Mouse (Mus musculus) E14TG2a.4 (cell line): ENCODE measurements at regions not wholly inside any gene's neighbourhood (a gene's known extent, or its start where the extent isn't known, plus 50 kb on each side); places are given as distances from the start of the nearest gene placed in this dataset.

Experiments used
- CTCF ChIP-seq: conservative IDR thresholded peaks from 2 replicates; pipeline ENCODE4 v1.5.1; 2014; ENCODE audit warnings: low read length
- NANOG ChIP-seq: IDR thresholded peaks from 2 replicates; pipeline ENCODE4 v1.6.1; 2014; ENCODE audit warnings: borderline replicate concordance, low read length, mixed read lengths
- POU5F1 ChIP-seq: IDR thresholded peaks from 2 replicates; pipeline ENCODE4 v1.6.1; 2014; ENCODE audit warnings: low read length, borderline replicate concordance

GRCm38 (mm10) chr10:96905098-96905809, 288.4 kb downstream of the Btg1 start:
- no peak for TF ChIP-seq CTCF
- no peak for TF ChIP-seq POU5F1
- no peak for TF ChIP-seq NANOG
